Mouse (Mus musculus) MEL (cell line): ENCODE data around the gene Lypd4. TPM values are rescaled to one million over a fixed set of nuclear protein-coding genes. Genes with fewer than 3 reads are reported as not detected.

Experiments
- DNase-seq: peaks from one replicate; pipeline ENCODE4 v3.0.0; 2011; ENCODE audit warnings: low read depth, low spot score
- H3K27ac ChIP-seq: 2 replicates; pipeline ENCODE4 v1.5.1; 2012; ENCODE audit warnings: low read depth, mild to moderate bottlenecking, control low read depth, low read length, moderate library complexity; ENCODE audit not compliant: control insufficient read depth
- H3K27me3 ChIP-seq, 2 experiments: fragments of 150-350 bp in 1 of 2; sonication (generic) in 1 of 2; 2 replicates each; pipeline ENCODE4 v1.6.1; 2012; ENCODE audit warnings: low read length in 2 of 2, mild to moderate bottlenecking in 2 of 2, improper control_type of control experiment in 1 of 2, moderate library complexity in 1 of 2; ENCODE audit not compliant: insufficient read depth in 2 of 2, control insufficient read depth in 1 of 2
- H3K36me3 ChIP-seq, 2 experiments: 2 replicates each; pipeline ENCODE4 v1.6.1; 2012 to 2014; ENCODE audit warnings: low read length in 2 of 2, improper control_type of control experiment in 1 of 2, inconsistent platforms in 1 of 2, mild to moderate bottlenecking in 1 of 2; ENCODE audit not compliant: insufficient read depth in 2 of 2, control insufficient read depth in 1 of 2
- H3K4me1 ChIP-seq, 2 experiments: fragments of 150-350 bp in 1 of 2; sonication (generic) in 1 of 2; 2 replicates each; pipeline ENCODE4 v1.6.1; 2012; ENCODE audit warnings: low read length in 2 of 2, improper control_type of control experiment in 1 of 2, mild to moderate bottlenecking in 1 of 2; ENCODE audit not compliant: insufficient read depth in 2 of 2, control insufficient read depth in 1 of 2
- H3K4me3 ChIP-seq, 2 experiments: fragments of 150-350 bp in 1 of 2; sonication (generic) in 1 of 2; 2 replicates each; pipeline ENCODE4 v1.5.1; 2012; ENCODE audit warnings: low read depth in 2 of 2, low read length in 2 of 2, mild to moderate bottlenecking in 2 of 2, moderate library complexity in 2 of 2, control low read depth in 1 of 2, improper control_type of control experiment in 1 of 2; ENCODE audit not compliant: control insufficient read depth in 1 of 2, insufficient read depth in 1 of 2
- H3K79me2 ChIP-seq: 2 replicates; pipeline ENCODE4 v1.6.1; 2012; ENCODE audit warnings: mild to moderate bottlenecking, low read length, moderate library complexity; ENCODE audit not compliant: control insufficient read depth, poor library complexity, insufficient read depth
- H3K9ac ChIP-seq: 2 replicates; pipeline ENCODE4 v1.6.1; 2012; ENCODE audit warnings: low read depth, mild to moderate bottlenecking, control low read depth, low read length, moderate library complexity; ENCODE audit not compliant: control insufficient read depth, poor library complexity, severe bottlenecking
- H3K9me3 ChIP-seq: fragments of 150-350 bp; sonication (generic); replicated peaks from 2 replicates; pipeline ENCODE4 v1.6.1; 2012; ENCODE audit warnings: mild to moderate bottlenecking, low read length, improper control_type of control experiment, moderate library complexity; ENCODE audit not compliant: insufficient read depth
- BHLHE40 ChIP-seq: IDR thresholded peaks from 2 replicates; pipeline ENCODE4 v1.6.1; 2012; ENCODE audit warnings: low read depth, mild to moderate bottlenecking, inconsistent platforms, low read length, improper control_type of control experiment, borderline replicate concordance
- CTCF ChIP-seq, 3 experiments: IDR thresholded peaks in 2 of 3; conservative IDR thresholded peaks in 1 of 3; 2 replicates each; pipeline ENCODE4 v1.5.1; 2011 to 2012; ENCODE audit warnings: low read length in 3 of 3, low read depth in 2 of 3, mild to moderate bottlenecking in 2 of 3, improper control_type of control experiment in 1 of 3, inconsistent platforms in 1 of 3, mixed read lengths in 1 of 3, moderate library complexity in 1 of 3; ENCODE audit not compliant: control insufficient read depth in 1 of 3, insufficient read depth in 1 of 3, poor library complexity in 1 of 3, severe bottlenecking in 1 of 3
- E2F4 ChIP-seq: IDR thresholded peaks from 2 replicates; pipeline ENCODE4 v1.6.1; 2011; ENCODE audit warnings: low read depth, low read length, improper control_type of control experiment, borderline replicate concordance
- ELF1 ChIP-seq: IDR thresholded peaks from 2 replicates; pipeline ENCODE4 v1.6.1; 2014; ENCODE audit warnings: low read depth, mild to moderate bottlenecking, inconsistent platforms, low read length, improper control_type of control experiment, moderate library complexity
- HCFC1 ChIP-seq: IDR thresholded peaks from 2 replicates; pipeline ENCODE4 v1.6.1; 2012; ENCODE audit warnings: low read depth, mild to moderate bottlenecking, inconsistent platforms, low read length, improper control_type of control experiment, moderate library complexity
- MAX ChIP-seq: IDR thresholded peaks from 2 replicates; pipeline ENCODE4 v1.6.1; 2011; ENCODE audit warnings: low read length, improper control_type of control experiment
- MAZ ChIP-seq: IDR thresholded peaks from 2 replicates; pipeline ENCODE4 v1.6.1; 2012; ENCODE audit warnings: low read depth, mild to moderate bottlenecking, inconsistent platforms, low read length, improper control_type of control experiment
- MXI1 ChIP-seq: IDR thresholded peaks from 2 replicates; pipeline ENCODE4 v1.6.1; 2011; ENCODE audit warnings: mild to moderate bottlenecking, low read depth, low read length, improper control_type of control experiment
- MYB ChIP-seq: IDR thresholded peaks from 2 replicates; pipeline ENCODE4 v1.6.1; 2011; ENCODE audit warnings: mild to moderate bottlenecking, low read depth, low read length, improper control_type of control experiment
- RAD21 ChIP-seq: IDR thresholded peaks from 2 replicates; pipeline ENCODE4 v1.6.1; 2011; ENCODE audit warnings: mild to moderate bottlenecking, low read depth, low read length, improper control_type of control experiment
- SIN3A ChIP-seq: IDR thresholded peaks from 2 replicates; pipeline ENCODE4 v1.6.1; 2012; ENCODE audit warnings: low read length, improper control_type of control experiment, inconsistent platforms
- SMC3 ChIP-seq: IDR thresholded peaks from 2 replicates; pipeline ENCODE4 v1.6.1; 2011; ENCODE audit warnings: low read depth, low read length, improper control_type of control experiment
- UBTF ChIP-seq: IDR thresholded peaks from 2 replicates; pipeline ENCODE4 v1.6.1; 2012; ENCODE audit warnings: low read depth, mild to moderate bottlenecking, inconsistent platforms, low read length, improper control_type of control experiment, moderate library complexity, borderline replicate concordance; ENCODE audit not compliant: insufficient read depth
- USF1 ChIP-seq: IDR thresholded peaks from 2 replicates; pipeline ENCODE4 v1.6.1; 2014; ENCODE audit warnings: low read depth, mild to moderate bottlenecking, inconsistent platforms, low read length, improper control_type of control experiment, moderate library complexity
- USF2 ChIP-seq, 2 experiments: IDR thresholded peaks; 2 replicates each; pipeline ENCODE4 v1.6.1; 2011 to 2012; ENCODE audit warnings: improper control_type of control experiment in 2 of 2, low read length in 2 of 2, borderline replicate concordance in 1 of 2, inconsistent platforms in 1 of 2, low read depth in 1 of 2, mild to moderate bottlenecking in 1 of 2; ENCODE audit not compliant: insufficient read depth in 1 of 2
- ZC3H11A ChIP-seq: IDR thresholded peaks from 2 replicates; pipeline ENCODE4 v1.6.1; 2012; ENCODE audit warnings: low read depth, mild to moderate bottlenecking, inconsistent platforms, low read length, improper control_type of control experiment
- ZMIZ1 ChIP-seq: IDR thresholded peaks from 2 replicates; pipeline ENCODE4 v1.6.1; 2012; ENCODE audit warnings: low read depth, mild to moderate bottlenecking, inconsistent platforms, low read length, improper control_type of control experiment, moderate library complexity
- polyA plus RNA-seq, 2 experiments: library from polyadenylated mRNA; stranded (reverse) in 1 of 2; unstranded in 1 of 2; fragments of >175 nt in 1 of 2; fragments of >200 nt in 1 of 2; gene quantifications; 2 replicates each; pipeline versions ENCODE4 v1.2.1 to v1.2.4; 2012; ENCODE audit warnings: low replicate concordance in 2 of 2, low read depth in 1 of 2; ENCODE audit not compliant: insufficient read length in 2 of 2, insufficient read depth in 1 of 2, missing spikeins in 1 of 2
- total RNA-seq: library from RNA; depleted of rRNA; stranded (reverse); fragments of 300-350 nt; gene quantifications from 2 replicates; pipeline ENCODE4 v1.2.3, GENCODE M21; 2012

The Lypd4 gene
- total and polyA plus RNA-seq, 3 experiments: not detected

DNA sequence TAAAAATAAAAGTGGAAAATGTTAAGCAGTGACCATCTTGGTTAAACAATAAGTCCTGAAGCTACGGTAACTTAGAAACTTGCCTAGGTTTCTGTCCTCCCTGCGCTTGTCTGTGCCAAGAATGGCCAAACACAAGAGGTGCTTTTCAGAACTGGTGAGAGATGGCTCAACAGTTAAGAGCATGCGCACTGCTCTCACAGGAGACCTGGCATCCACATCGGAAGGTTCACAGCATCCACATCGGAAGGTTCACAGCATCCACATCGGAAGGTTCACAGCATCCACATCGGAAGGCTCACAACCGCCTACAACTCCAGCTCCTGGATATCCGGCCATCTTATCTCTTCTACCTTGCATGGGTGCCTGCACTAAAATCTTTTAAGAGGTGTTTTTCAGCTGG, 24.6 kb downstream of the Lypd4 start:
- Histone ChIP-seq H3K9me3 (no peaks in the 10 kb centered on the region), H3K4me1 (peaks cover 3 to 18% of the 10 kb centered on the region in 2 experiments), H3K9ac (no peak overlapping the region), H3K27ac (no peak overlapping the region), H3K36me3 (peaks cover 0 to 13% of the 10 kb centered on the region in 2 experiments; a peak in 2 of 4 replicates), H3K4me3 (no peak overlapping the region), H3K79me2 (no peaks in the 10 kb centered on the region), H3K27me3 (no peaks in the 10 kb centered on the region)
- DNase-seq: no peak
- TF ChIP-seq E2F4 (no peak), MAX (no peak), MXI1 (no peak), MYB (no peak), ZMIZ1 (no peak), BHLHE40 (no peak), UBTF (no peak), USF2 (IDR thresholded peaks at IDR 0.05; ENCODE audit: borderline replicate concordance in 1 of 2, insufficient read depth in 1 of 2, low read depth in 1 of 2, low read length in 2 of 2) (no peak), MAZ (no peak), ZC3H11A (no peak), CTCF (IDR thresholded peaks at IDR 0.05 in 2 of 3, conservative IDR thresholded peaks at IDR 0.05 in 1 of 3; ENCODE audit: control insufficient read depth in 1 of 3, insufficient read depth in 1 of 3, low read depth in 2 of 3, low read length in 3 of 3, poor library complexity in 1 of 3, severe bottlenecking in 1 of 3) (no peak), SIN3A (no peak), HCFC1 (no peak), SMC3 (no peak), RAD21 (no peak), ELF1 (no peak)

DNA sequence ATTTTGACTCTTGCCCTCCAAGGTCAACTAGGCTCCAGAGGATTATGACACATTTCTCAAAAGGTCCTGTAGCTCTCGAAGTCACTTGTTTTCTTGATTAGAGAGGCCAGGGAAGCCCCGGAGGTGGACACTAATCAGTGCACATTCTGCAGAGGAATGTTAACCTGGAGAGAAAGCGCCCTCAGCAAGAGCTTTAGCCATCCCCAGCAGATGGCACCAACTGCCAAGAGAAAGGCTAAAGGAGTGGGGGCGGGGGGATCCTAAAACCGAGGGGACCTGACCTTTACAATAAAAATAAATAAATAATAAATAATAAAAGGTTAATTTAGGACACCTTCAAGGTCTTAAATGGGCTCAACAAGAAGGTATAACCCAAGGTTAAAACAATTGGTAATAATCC, 25.6 kb downstream of the Lypd4 start:
- H3K27me3 ChIP-seq: no peaks in the 10 kb centered on the region
- no peak overlapping the region for H3K27ac ChIP-seq
- peaks cover 0 to 8% of the 10 kb centered on the region in 2 experiments; a peak in 2 of 4 replicates for H3K36me3 ChIP-seq
- H3K4me3 ChIP-seq: no peak overlapping the region
- TF ChIP-seq CTCF (IDR thresholded peaks at IDR 0.05 in 2 of 3, conservative IDR thresholded peaks at IDR 0.05 in 1 of 3; ENCODE audit: control insufficient read depth in 1 of 3, insufficient read depth in 1 of 3, low read depth in 2 of 3, low read length in 3 of 3, poor library complexity in 1 of 3, severe bottlenecking in 1 of 3) (peak in 1 of 3 experiments; percentile 11; a peak in 1 of 6 replicates), USF1 (no peak)
- H3K9me3 ChIP-seq: no peaks in the 10 kb centered on the region
- H3K79me2 ChIP-seq: no peaks in the 10 kb centered on the region
- DNase-seq: no peak
- H3K4me1 ChIP-seq: peaks cover 0 to 23% of the 10 kb centered on the region in 2 experiments; a peak in 3 of 4 replicates
- no peak overlapping the region for H3K9ac ChIP-seq
